Mouse (Mus musculus) embryo, embryonic 11 days (tissue): Measurements from ENCODE around the gene Wnt6.
A peak's percentile ranks its signal among the peaks of the same experiment; 100 is the strongest.

Source experiments
- DNase-seq: peaks from one replicate; pipeline ENCODE4 v3.0.0-alpha.2; 2015

The Wnt6 gene

GRCm38 (mm10) chr1:74771845-74771930 is at the start of gene Wnt6:
Gene Wnt6, plus strand, starts transcription at chr1:74771892.
- no peak for DNase-seq

- DNase-seq = peak; percentile 22
These were observed 47.9 kb upstream of the Wnt6 start for GRCm38 (mm10) chr1:74723748-74724147.

- DNase-seq = no peak
These were observed 45.6 kb upstream of the Wnt6 start for GRCm38 (mm10) chr1:74726114-74726513.

GRCm38 (mm10) chr1:74726674-74727073 is 45.0 kb upstream of the Wnt6 start:
- DNase-seq = no peak

GRCm38 (mm10) chr1:74728446-74728845 is 43.2 kb upstream of the Wnt6 start:
- no peak for DNase-seq

GRCm38 (mm10) chr1:74736977-74737376 is 34.7 kb upstream of the Wnt6 start:
- DNase-seq = no peak

GRCm38 (mm10) chr1:74737500-74737899 is 34.2 kb upstream of the Wnt6 start:
- DNase-seq = no peak

GRCm38 (mm10) chr1:74740846-74741245 is 30.8 kb upstream of the Wnt6 start:
- no peak for DNase-seq

- no peak for DNase-seq
These were observed 24.4 kb upstream of the Wnt6 start for GRCm38 (mm10) chr1:74747335-74747734.

GRCm38 (mm10) chr1:74748643-74749271 is 22.9 kb upstream of the Wnt6 start, which contains the start of gene Prkag3:
Gene Prkag3, minus strand, starts transcription at chr1:74749221.
- peak; percentile 75 for DNase-seq

- peak; percentile 12 for DNase-seq
These were observed 22.4 kb upstream of the Wnt6 start for GRCm38 (mm10) chr1:74749301-74749700.

- DNase-seq = no peak
These were observed 21.0 kb upstream of the Wnt6 start for GRCm38 (mm10) chr1:74750683-74751082.

- no peak for DNase-seq
These were observed 19.5 kb upstream of the Wnt6 start for GRCm38 (mm10) chr1:74752150-74752549.

GRCm38 (mm10) chr1:74752833-74753232 is 18.9 kb upstream of the Wnt6 start:
- no peak for DNase-seq

GRCm38 (mm10) chr1:74753266-74753974 is 18.3 kb upstream of the Wnt6 start:
- DNase-seq = no peak

GRCm38 (mm10) chr1:74754175-74754785 is 17.4 kb upstream of the Wnt6 start:
- DNase-seq = no peak

GRCm38 (mm10) chr1:74759773-74760172 is 11.9 kb upstream of the Wnt6 start:
- DNase-seq = peak; percentile 76

- peak; percentile 90 for DNase-seq
These were observed 8.6 kb upstream of the Wnt6 start for GRCm38 (mm10) chr1:74763081-74763480.

GRCm38 (mm10) chr1:74770727-74771466 is 795 bp upstream of the Wnt6 start:
- peak; percentile 51 for DNase-seq

GRCm38 (mm10) chr1:74771467-74771844 is 236 bp upstream of the Wnt6 start:
- DNase-seq = no peak

GRCm38 (mm10) chr1:74771931-74772620 is 384 bp downstream of the Wnt6 start:
- peak; percentile 51 for DNase-seq

- DNase-seq = peak; percentile 90
These were observed 1.4 kb downstream of the Wnt6 start for GRCm38 (mm10) chr1:74773136-74773535.

- no peak for DNase-seq
These were observed 2.4 kb downstream of the Wnt6 start for GRCm38 (mm10) chr1:74774062-74774461.
